Mouse (Mus musculus): ENCODE results near the gene Gbp2. TPM values are rescaled to one million over a fixed set of nuclear protein-coding genes. Genes with fewer than 3 reads are reported as not detected.
A peak's percentile ranks its signal among the peaks of the same experiment; 100 is the strongest.

Gbp2 gene
- total and polyA plus RNA-seq, 2 experiments = 3.6 to 9.4 TPM

DNA sequence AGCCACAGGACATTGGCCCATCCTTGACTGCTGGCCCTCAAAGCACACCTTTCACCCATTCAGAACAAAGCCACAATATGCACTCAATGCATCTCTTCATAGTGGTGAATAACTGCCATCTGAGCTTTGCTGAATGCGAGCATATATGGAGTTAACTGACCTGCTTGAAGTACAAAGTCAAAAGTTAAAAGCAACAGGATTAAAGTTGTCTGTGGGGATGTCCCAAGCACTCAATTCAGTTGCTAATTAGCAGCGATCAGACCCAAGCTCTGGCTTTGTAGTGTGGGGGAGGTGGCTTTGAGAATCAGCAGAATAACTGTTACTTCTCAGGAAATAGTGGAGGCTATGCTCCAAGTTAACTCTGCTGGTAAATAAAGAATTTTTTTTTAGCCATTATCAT, 29.8 kb downstream of the Gbp2 start:
- TF ChIP-seq POLR2A (IDR thresholded peaks at IDR 0.05; ENCODE audit: extremely low read depth, insufficient read depth, low read length) (no peak), CTCF (IDR thresholded peaks at IDR 0.05; ENCODE audit: low read depth, low read length) (no peak)
- H3K4me3 ChIP-seq (ENCODE audit: insufficient read depth, low read depth, low read length) = no peak overlapping the region
- no peaks in the 10 kb centered on the region for H3K27me3 ChIP-seq (ENCODE audit: control insufficient read depth, insufficient read depth, low read length)
- no peak overlapping the region for H3K27ac ChIP-seq (replicated peaks; ENCODE audit: insufficient read depth, low read depth, low read length)
- H3K4me1 ChIP-seq (ENCODE audit: control insufficient read depth, insufficient read depth, low read length) = no peaks in the 10 kb centered on the region
- H3K9ac ChIP-seq (ENCODE audit: low read depth, low read length) = no peak overlapping the region
- no peaks in the 10 kb centered on the region for H3K79me2 ChIP-seq (ENCODE audit: control insufficient read depth, insufficient read depth, low read length)
- 59% methylated on average over 2 of the region's 2 CpGs for WGBS
- no peaks in the 10 kb centered on the region for H3K36me3 ChIP-seq (ENCODE audit: control insufficient read depth, insufficient read depth, low read length)
- no peak for DNase-seq (ENCODE audit: extremely low read depth, low read depth, low spot score)

DNA sequence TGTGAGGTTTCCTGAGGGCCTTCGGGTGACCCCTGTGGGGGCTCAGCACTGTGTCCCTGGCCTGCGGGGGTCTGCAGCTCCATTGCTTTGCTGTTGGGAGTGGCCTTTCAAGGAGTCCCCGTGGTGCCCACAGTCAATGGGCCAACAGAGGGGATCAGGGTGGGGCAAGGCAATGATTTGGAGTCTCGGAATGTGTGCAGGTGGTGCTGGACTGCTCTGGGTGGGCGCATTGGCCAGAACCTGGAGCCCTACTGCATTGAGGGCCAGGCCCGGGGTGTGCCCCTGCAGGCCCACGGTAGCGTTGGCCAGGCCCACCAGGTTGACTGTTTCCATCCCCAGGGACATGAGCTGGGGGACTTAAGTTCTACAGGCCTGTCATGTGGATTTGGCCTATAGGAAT, 44.3 kb downstream of the Gbp2 start:
- H3K4me1 ChIP-seq (ENCODE audit: control insufficient read depth, insufficient read depth, low read length) = no peaks in the 10 kb centered on the region
- no peaks in the 10 kb centered on the region for H3K36me3 ChIP-seq (ENCODE audit: control insufficient read depth, insufficient read depth, low read length)
- no peaks in the 10 kb centered on the region for H3K79me2 ChIP-seq (ENCODE audit: control insufficient read depth, insufficient read depth, low read length)
- no peak for DNase-seq (ENCODE audit: extremely low read depth, low read depth, low spot score)
- H3K9ac ChIP-seq (ENCODE audit: low read depth, low read length) = no peak overlapping the region
- TF ChIP-seq CTCF (IDR thresholded peaks at IDR 0.05; ENCODE audit: low read depth, low read length) (no peak), POLR2A (IDR thresholded peaks at IDR 0.05; ENCODE audit: extremely low read depth, insufficient read depth, low read length) (no peak)
- no peak overlapping the region for H3K27ac ChIP-seq (replicated peaks; ENCODE audit: insufficient read depth, low read depth, low read length)
- 95% methylated on average over 8 of the region's 8 CpGs for WGBS
- H3K4me3 ChIP-seq (ENCODE audit: insufficient read depth, low read depth, low read length) = no peak overlapping the region
- H3K27me3 ChIP-seq (ENCODE audit: control insufficient read depth, insufficient read depth, low read length) = no peaks in the 10 kb centered on the region; the same call in 1 of the 2 replicates

DNA sequence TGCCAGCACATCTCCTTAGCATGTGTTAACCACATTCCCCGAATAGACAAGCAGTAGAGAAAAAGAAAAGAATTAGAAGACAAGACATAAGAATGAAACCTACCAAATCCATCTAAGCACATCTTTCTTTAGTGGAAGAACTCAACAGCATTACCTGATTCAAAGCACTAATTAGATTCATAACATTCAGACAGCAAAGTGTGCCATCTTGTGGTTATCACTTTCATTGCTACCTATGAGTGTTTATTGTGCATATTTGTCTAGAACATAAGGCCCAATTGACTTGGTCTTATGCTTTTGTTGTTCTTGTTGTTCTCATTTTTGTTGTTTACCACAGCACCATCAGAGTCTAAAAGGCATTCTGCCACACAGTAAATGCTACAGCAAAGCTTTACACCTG, 54.2 kb downstream of the Gbp2 start:
- no peaks in the 10 kb centered on the region for H3K36me3 ChIP-seq (ENCODE audit: control insufficient read depth, insufficient read depth, low read length)
- no peaks in the 10 kb centered on the region for H3K79me2 ChIP-seq (ENCODE audit: control insufficient read depth, insufficient read depth, low read length)
- no peaks in the 10 kb centered on the region for H3K27me3 ChIP-seq (ENCODE audit: control insufficient read depth, insufficient read depth, low read length)
- no peak overlapping the region for H3K4me3 ChIP-seq (ENCODE audit: insufficient read depth, low read depth, low read length)
- H3K27ac ChIP-seq (replicated peaks; ENCODE audit: insufficient read depth, low read depth, low read length) = no peak overlapping the region
- 79% methylated on average over 1 of the region's 1 CpGs for WGBS
- H3K9ac ChIP-seq (ENCODE audit: low read depth, low read length) = no peak overlapping the region
- peak; percentile 47 for DNase-seq (ENCODE audit: extremely low read depth, low read depth, low spot score)
- H3K4me1 ChIP-seq (ENCODE audit: control insufficient read depth, insufficient read depth, low read length) = no peaks in the 10 kb centered on the region
- TF ChIP-seq CTCF (IDR thresholded peaks at IDR 0.05; ENCODE audit: low read depth, low read length) = peak; percentile 42
- no peak for TF ChIP-seq POLR2A (IDR thresholded peaks at IDR 0.05; ENCODE audit: extremely low read depth, insufficient read depth, low read length)

Other genes starting within 250 kb of the Gbp2 start
- gene Pdlim5, start 224.9 kb upstream of the Gbp2 start, total RNA-seq (2014; rRNA removed) = 31.4 and 33.6 TPM in 2 replicates
- 42.6 and 45.8 TPM in 2 replicates for gene Pdlim5, start 224.9 kb upstream of the Gbp2 start, polyA plus RNA-seq (2012; rRNA removed)
- 2.1 and 2.7 TPM in 2 replicates for gene Gbp5, start 126.6 kb upstream of the Gbp2 start, total RNA-seq (2014; rRNA removed)
- 0.31 and 0.53 TPM in 2 replicates for gene Gbp5, start 126.6 kb upstream of the Gbp2 start, polyA plus RNA-seq (2012; rRNA removed)
- gene Gbp7, start 90.3 kb upstream of the Gbp2 start, total RNA-seq (2014; rRNA removed) = 11.6 and 18.3 TPM in 2 replicates
- gene Gbp7, start 90.3 kb upstream of the Gbp2 start, polyA plus RNA-seq (2012; rRNA removed) = 2.3 and 2.7 TPM in 2 replicates
- gene Gbp3, start 60.6 kb upstream of the Gbp2 start, total RNA-seq (2014; rRNA removed) = 13.0 and 29.4 TPM in 2 replicates
- gene Gbp3, start 60.6 kb upstream of the Gbp2 start, polyA plus RNA-seq (2012; rRNA removed) = 10.9 and 15.1 TPM in 2 replicates
- 2.8 and 4.1 TPM in 2 replicates for gene Gbp2b, start 25.8 kb upstream of the Gbp2 start, total RNA-seq (2014; rRNA removed)
- 0.37 and 0.72 TPM in 2 replicates for gene Gbp2b, start 25.8 kb upstream of the Gbp2 start, polyA plus RNA-seq (2012; rRNA removed)
- 369 and 383 TPM in 2 replicates for gene Kyat3, start 80.4 kb downstream of the Gbp2 start, total RNA-seq (2014; rRNA removed)
- gene Kyat3, start 80.4 kb downstream of the Gbp2 start, polyA plus RNA-seq (2012; rRNA removed) = 56.4 and 58.9 TPM in 2 replicates
- 23.0 and 24.9 TPM in 2 replicates for gene Gtf2b, start 144.4 kb downstream of the Gbp2 start, total RNA-seq (2014; rRNA removed)
- 10.7 and 14.7 TPM in 2 replicates for gene Gtf2b, start 144.4 kb downstream of the Gbp2 start, polyA plus RNA-seq (2012; rRNA removed)